Mouse (Mus musculus): ENCODE results near the gene Plcd1. TPM values are rescaled to one million over a fixed set of nuclear protein-coding genes. Genes with fewer than 3 reads are reported as not detected.
A peak's percentile ranks its signal among the peaks of the same experiment; 100 is the strongest.

Plcd1 gene
- polyA plus RNA-seq, 2 experiments: 38.2 to 50.0 TPM

GRCm38 (mm10) chr9:119051158-119051557 lies 42.1 kb downstream of the Plcd1 start:
- H3K9ac ChIP-seq (ENCODE audit: low read depth, low read length, severe bottlenecking): no peak overlapping the region
- DNase-seq (ENCODE audit: low spot score) (no peak), ATAC-seq (ENCODE audit: low FRiP score, low read depth) (no peak)
- H3K27ac ChIP-seq (replicated peaks; ENCODE audit: low read depth, low read length): no peak overlapping the region
- H3K4me1 ChIP-seq (ENCODE audit: control insufficient read depth, insufficient read depth, low read length): peaks cover 10% of the 10 kb centered on the region
- TF ChIP-seq POLR2A (IDR thresholded peaks at IDR 0.05; ENCODE audit: borderline replicate concordance, extremely low read depth, insufficient read depth, insufficient read length): no peak
- H3K9me3 ChIP-seq (ENCODE audit: control insufficient read depth, low read length): no peaks in the 10 kb centered on the region
- no peak overlapping the region for H3K4me2 ChIP-seq (replicated peaks; ENCODE audit: low read depth, low read length, severe bottlenecking)
- H3K4me3 ChIP-seq (replicated peaks; ENCODE audit: low read length): no peak overlapping the region
- H3K27me3 ChIP-seq (ENCODE audit: control insufficient read depth, insufficient read depth, low read length): no peaks in the 10 kb centered on the region
- H3K36me3 ChIP-seq (ENCODE audit: control insufficient read depth, insufficient read depth, low read length): no peaks in the 10 kb centered on the region
- 87% methylated on average over 2 of the region's 2 CpGs for WGBS

- TF ChIP-seq POLR2A (IDR thresholded peaks at IDR 0.05; ENCODE audit: borderline replicate concordance, extremely low read depth, insufficient read depth, insufficient read length): no peak
- Histone ChIP-seq H3K27me3 (ENCODE audit: control insufficient read depth, insufficient read depth, low read length) (no peaks in the 10 kb centered on the region), H3K27ac (replicated peaks; ENCODE audit: low read depth, low read length) (no peak overlapping the region), H3K4me2 (replicated peaks; ENCODE audit: low read depth, low read length, severe bottlenecking) (no peak overlapping the region), H3K9me3 (ENCODE audit: control insufficient read depth, low read length) (no peaks in the 10 kb centered on the region), H3K4me1 (ENCODE audit: control insufficient read depth, insufficient read depth, low read length) (peaks cover 10% of the 10 kb centered on the region), H3K36me3 (ENCODE audit: control insufficient read depth, insufficient read depth, low read length) (peaks cover 7% of the 10 kb centered on the region; the same call in 1 of the 2 replicates), H3K9ac (ENCODE audit: low read depth, low read length, severe bottlenecking) (no peak overlapping the region), H3K4me3 (replicated peaks; ENCODE audit: low read length) (no peak overlapping the region)
- WGBS: 74% methylated on average over 11 of the region's 11 CpGs
- ATAC-seq (ENCODE audit: low FRiP score, low read depth): no peak
- no peak for DNase-seq (ENCODE audit: low spot score)
Observed at GRCm38 (mm10) chr9:119048182-119048903, 45.0 kb downstream of the Plcd1 start.

- ATAC-seq (ENCODE audit: low FRiP score, low read depth): no peak
- H3K4me2 ChIP-seq (replicated peaks; ENCODE audit: low read depth, low read length, severe bottlenecking): no peak overlapping the region
- no peak for TF ChIP-seq POLR2A (IDR thresholded peaks at IDR 0.05; ENCODE audit: borderline replicate concordance, extremely low read depth, insufficient read depth, insufficient read length)
- H3K27ac ChIP-seq (replicated peaks; ENCODE audit: low read depth, low read length): no peak overlapping the region
- no peaks in the 10 kb centered on the region for H3K27me3 ChIP-seq (ENCODE audit: control insufficient read depth, insufficient read depth, low read length)
- H3K36me3 ChIP-seq (ENCODE audit: control insufficient read depth, insufficient read depth, low read length): peaks cover 63% of the 10 kb centered on the region
- H3K4me3 ChIP-seq (replicated peaks; ENCODE audit: low read length): no peak overlapping the region
- H3K9me3 ChIP-seq (ENCODE audit: control insufficient read depth, low read length): no peaks in the 10 kb centered on the region
- peak; percentile 20 for DNase-seq (ENCODE audit: low spot score)
- no peak overlapping the region for H3K9ac ChIP-seq (ENCODE audit: low read depth, low read length, severe bottlenecking)
- H3K4me1 ChIP-seq (ENCODE audit: control insufficient read depth, insufficient read depth, low read length): peaks cover 25% of the 10 kb centered on the region
- WGBS: 80% methylated on average over 15 of the region's 15 CpGs
Observed at GRCm38 (mm10) chr9:119040101-119040775, 53.1 kb downstream of the Plcd1 start.

DNA sequence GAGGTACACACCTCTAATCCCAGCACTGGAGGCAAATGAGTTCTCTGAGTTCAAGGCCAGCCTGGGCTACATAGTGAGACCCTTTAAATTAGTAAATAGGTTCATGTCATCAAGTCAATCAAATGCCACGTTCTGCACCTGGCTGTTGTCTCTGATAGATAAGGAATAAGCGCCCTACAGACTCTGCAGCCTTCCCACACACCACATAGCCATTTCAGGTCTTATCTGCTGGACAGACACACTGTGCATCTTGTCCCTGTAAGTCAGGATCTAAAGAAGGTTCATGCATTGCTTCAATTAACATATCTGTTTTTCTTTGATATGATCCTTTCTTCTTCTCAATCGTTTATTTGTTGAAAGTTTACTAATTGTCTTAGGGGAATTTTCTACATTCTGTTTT lies 54.7 kb downstream of the Plcd1 start:
- Histone ChIP-seq H3K4me1 (ENCODE audit: control insufficient read depth, insufficient read depth, low read length) (peaks cover 36% of the 10 kb centered on the region), H3K4me2 (replicated peaks; ENCODE audit: low read depth, low read length, severe bottlenecking) (no peak overlapping the region), H3K27ac (replicated peaks; ENCODE audit: low read depth, low read length) (no peak overlapping the region), H3K36me3 (ENCODE audit: control insufficient read depth, insufficient read depth, low read length) (peaks cover 68% of the 10 kb centered on the region), H3K9me3 (ENCODE audit: control insufficient read depth, low read length) (no peaks in the 10 kb centered on the region), H3K9ac (ENCODE audit: low read depth, low read length, severe bottlenecking) (no peak overlapping the region), H3K27me3 (ENCODE audit: control insufficient read depth, insufficient read depth, low read length) (no peaks in the 10 kb centered on the region), H3K4me3 (replicated peaks; ENCODE audit: low read length) (no peak overlapping the region)
- DNase-seq (ENCODE audit: low spot score) (no peak), ATAC-seq (ENCODE audit: low FRiP score, low read depth) (no peak)
- no peak for TF ChIP-seq POLR2A (IDR thresholded peaks at IDR 0.05; ENCODE audit: borderline replicate concordance, extremely low read depth, insufficient read depth, insufficient read length)
- 96% methylated on average over 3 of the region's 3 CpGs for WGBS

GRCm38 (mm10) chr9:119037076-119037730 lies 56.1 kb downstream of the Plcd1 start:
- H3K4me1 ChIP-seq (ENCODE audit: control insufficient read depth, insufficient read depth, low read length): peaks cover 49% of the 10 kb centered on the region
- no peak for TF ChIP-seq POLR2A (IDR thresholded peaks at IDR 0.05; ENCODE audit: borderline replicate concordance, extremely low read depth, insufficient read depth, insufficient read length)
- no peak overlapping the region for H3K4me3 ChIP-seq (replicated peaks; ENCODE audit: low read length)
- H3K9ac ChIP-seq (ENCODE audit: low read depth, low read length, severe bottlenecking): no peak overlapping the region
- H3K4me2 ChIP-seq (replicated peaks; ENCODE audit: low read depth, low read length, severe bottlenecking): no peak overlapping the region
- no peaks in the 10 kb centered on the region for H3K27me3 ChIP-seq (ENCODE audit: control insufficient read depth, insufficient read depth, low read length)
- DNase-seq (ENCODE audit: low spot score) (peak; percentile 38), ATAC-seq (ENCODE audit: low FRiP score, low read depth) (no peak; the same call in 1 of the 2 replicates)
- no peak overlapping the region for H3K27ac ChIP-seq (replicated peaks; ENCODE audit: low read depth, low read length)
- peaks cover 69% of the 10 kb centered on the region for H3K36me3 ChIP-seq (ENCODE audit: control insufficient read depth, insufficient read depth, low read length)
- no peaks in the 10 kb centered on the region for H3K9me3 ChIP-seq (ENCODE audit: control insufficient read depth, low read length)
- WGBS: 53% methylated on average over 15 of the region's 15 CpGs
